Mouse (Mus musculus): ENCODE results near the gene Erp44.

- TF ChIP-seq EP300 (optimal IDR thresholded peaks at IDR 0.05) (no peak), CTCF (IDR thresholded peaks at IDR 0.05; ENCODE audit: low read depth) (no peak)
Measured at GRCm38 (mm10) chr4:48160386-48160785, 119.0 kb downstream of the Erp44 start.
